Mouse (Mus musculus): Measurements from ENCODE around the gene Pcgf1. TPM values are rescaled to one million over a fixed set of nuclear protein-coding genes. Genes with fewer than 3 reads are reported as not detected.

The Pcgf1 gene
- 4.1 and 6.1 TPM in 2 replicates for total RNA-seq (2014; rRNA removed)
- polyA plus RNA-seq (2012; rRNA removed), result 7.7 and 10.8 TPM in 2 replicates

- TF ChIP-seq CTCF (IDR thresholded peaks at IDR 0.05; ENCODE audit: low read depth, low read length), result no peak
- 0 out of 2 replicates have a peak, but pooled peaks have one; percentile 34 for TF ChIP-seq POLR2A (IDR thresholded peaks at IDR 0.05; ENCODE audit: extremely low read depth, insufficient read depth, low read length)
- no peaks in the 10 kb centered on the region; the same call in 1 of the 2 replicates for H3K27me3 ChIP-seq (ENCODE audit: control insufficient read depth, insufficient read depth, low read length)
- H3K27ac ChIP-seq (replicated peaks; ENCODE audit: insufficient read depth, low read depth, low read length), result peak within 1 kb of the TSS; percentile 69
- peaks cover 13% of the 10 kb centered on the region for H3K4me1 ChIP-seq (ENCODE audit: control insufficient read depth, insufficient read depth, low read length)
- H3K4me3 ChIP-seq (ENCODE audit: insufficient read depth, low read depth, low read length), result peak within 1 kb of the TSS; percentile 75
- WGBS, result under 1% methylated on average over 54 of the region's 54 CpGs
- H3K79me2 ChIP-seq (ENCODE audit: control insufficient read depth, insufficient read depth, low read length), result no peaks in the 10 kb centered on the region
- DNase-seq (ENCODE audit: extremely low read depth, low read depth, low spot score), result no peak
- peak within 1 kb of the TSS; percentile 86 for H3K9ac ChIP-seq (ENCODE audit: low read depth, low read length)
- peaks cover 4% of the 10 kb centered on the region; the same call in 1 of the 2 replicates for H3K36me3 ChIP-seq (ENCODE audit: control insufficient read depth, insufficient read depth, low read length)
Observed at GRCm38 (mm10) chr6:83077630-83078323, at the start of gene Pcgf1. TSS of gene Pcgf1 (plus strand) at chr6:83077869.

GRCm38 (mm10) chr6:83029777-83030176 lies 47.9 kb upstream of the Pcgf1 start:
- no peak for DNase-seq (ENCODE audit: extremely low read depth, low read depth, low spot score)
- 58% methylated on average over 10 of the region's 10 CpGs for WGBS
- Histone ChIP-seq H3K27ac (replicated peaks; ENCODE audit: insufficient read depth, low read depth, low read length) (no peak overlapping the region), H3K4me1 (ENCODE audit: control insufficient read depth, insufficient read depth, low read length) (no peaks in the 10 kb centered on the region), H3K79me2 (ENCODE audit: control insufficient read depth, insufficient read depth, low read length) (no peaks in the 10 kb centered on the region), H3K4me3 (ENCODE audit: insufficient read depth, low read depth, low read length) (no peak overlapping the region), H3K36me3 (ENCODE audit: control insufficient read depth, insufficient read depth, low read length) (no peaks in the 10 kb centered on the region), H3K9ac (ENCODE audit: low read depth, low read length) (no peak overlapping the region), H3K27me3 (ENCODE audit: control insufficient read depth, insufficient read depth, low read length) (no peaks in the 10 kb centered on the region)
- TF ChIP-seq POLR2A (IDR thresholded peaks at IDR 0.05; ENCODE audit: extremely low read depth, insufficient read depth, low read length) (no peak), CTCF (IDR thresholded peaks at IDR 0.05; ENCODE audit: low read depth, low read length) (no peak)

GRCm38 (mm10) chr6:83031111-83031510 lies 46.6 kb upstream of the Pcgf1 start:
- Histone ChIP-seq H3K36me3 (ENCODE audit: control insufficient read depth, insufficient read depth, low read length) (no peaks in the 10 kb centered on the region), H3K9ac (ENCODE audit: low read depth, low read length) (no peak overlapping the region), H3K27me3 (ENCODE audit: control insufficient read depth, insufficient read depth, low read length) (no peaks in the 10 kb centered on the region), H3K27ac (replicated peaks; ENCODE audit: insufficient read depth, low read depth, low read length) (no peak overlapping the region), H3K4me1 (ENCODE audit: control insufficient read depth, insufficient read depth, low read length) (no peaks in the 10 kb centered on the region), H3K79me2 (ENCODE audit: control insufficient read depth, insufficient read depth, low read length) (no peaks in the 10 kb centered on the region), H3K4me3 (ENCODE audit: insufficient read depth, low read depth, low read length) (no peak overlapping the region)
- DNase-seq (ENCODE audit: extremely low read depth, low read depth, low spot score), result no peak
- 77% methylated on average over 7 of the region's 7 CpGs for WGBS
- TF ChIP-seq CTCF (IDR thresholded peaks at IDR 0.05; ENCODE audit: low read depth, low read length), result no peak
- no peak for TF ChIP-seq POLR2A (IDR thresholded peaks at IDR 0.05; ENCODE audit: extremely low read depth, insufficient read depth, low read length)

- 38% methylated on average over 18 of the region's 18 CpGs for WGBS
- no peaks in the 10 kb centered on the region for H3K27me3 ChIP-seq (ENCODE audit: control insufficient read depth, insufficient read depth, low read length)
- no peaks in the 10 kb centered on the region for H3K4me1 ChIP-seq (ENCODE audit: control insufficient read depth, insufficient read depth, low read length)
- no peak overlapping the region for H3K27ac ChIP-seq (replicated peaks; ENCODE audit: insufficient read depth, low read depth, low read length)
- no peak overlapping the region for H3K4me3 ChIP-seq (ENCODE audit: insufficient read depth, low read depth, low read length)
- TF ChIP-seq POLR2A (IDR thresholded peaks at IDR 0.05; ENCODE audit: extremely low read depth, insufficient read depth, low read length), result no peak
- TF ChIP-seq CTCF (IDR thresholded peaks at IDR 0.05; ENCODE audit: low read depth, low read length), result no peak
- no peak for DNase-seq (ENCODE audit: extremely low read depth, low read depth, low spot score)
- H3K79me2 ChIP-seq (ENCODE audit: control insufficient read depth, insufficient read depth, low read length), result no peaks in the 10 kb centered on the region
- H3K36me3 ChIP-seq (ENCODE audit: control insufficient read depth, insufficient read depth, low read length), result no peaks in the 10 kb centered on the region
- no peak overlapping the region for H3K9ac ChIP-seq (ENCODE audit: low read depth, low read length)
Observed at GRCm38 (mm10) chr6:83031921-83032590, 45.6 kb upstream of the Pcgf1 start.

- no peak for DNase-seq (ENCODE audit: extremely low read depth, low read depth, low spot score)
- H3K4me1 ChIP-seq (ENCODE audit: control insufficient read depth, insufficient read depth, low read length), result no peaks in the 10 kb centered on the region
Observed at GRCm38 (mm10) chr6:83032769-83033191, 44.9 kb upstream of the Pcgf1 start.

More at GRCm38 (mm10) chr6:83032769-83033191, 44.9 kb upstream of the Pcgf1 start:
- Histone ChIP-seq H3K36me3 (ENCODE audit: control insufficient read depth, insufficient read depth, low read length) (no peaks in the 10 kb centered on the region), H3K27ac (replicated peaks; ENCODE audit: insufficient read depth, low read depth, low read length) (peak overlapping the region; percentile 38; the same call in 1 of the 2 replicates), H3K4me3 (ENCODE audit: insufficient read depth, low read depth, low read length) (peak overlapping the region; percentile 71), H3K9ac (ENCODE audit: low read depth, low read length) (peak overlapping the region; percentile 49), H3K27me3 (ENCODE audit: control insufficient read depth, insufficient read depth, low read length) (no peaks in the 10 kb centered on the region), H3K79me2 (ENCODE audit: control insufficient read depth, insufficient read depth, low read length) (no peaks in the 10 kb centered on the region)
- TF ChIP-seq POLR2A (IDR thresholded peaks at IDR 0.05; ENCODE audit: extremely low read depth, insufficient read depth, low read length), result no peak
- WGBS, result 2% methylated on average over 31 of the region's 31 CpGs

Measured in liver, adult 2 months (tissue).